Mouse (Mus musculus): ENCODE data around the gene Alg6.
A peak's percentile ranks its signal among the peaks of the same experiment; 100 is the strongest.

The Alg6 gene

DNA sequence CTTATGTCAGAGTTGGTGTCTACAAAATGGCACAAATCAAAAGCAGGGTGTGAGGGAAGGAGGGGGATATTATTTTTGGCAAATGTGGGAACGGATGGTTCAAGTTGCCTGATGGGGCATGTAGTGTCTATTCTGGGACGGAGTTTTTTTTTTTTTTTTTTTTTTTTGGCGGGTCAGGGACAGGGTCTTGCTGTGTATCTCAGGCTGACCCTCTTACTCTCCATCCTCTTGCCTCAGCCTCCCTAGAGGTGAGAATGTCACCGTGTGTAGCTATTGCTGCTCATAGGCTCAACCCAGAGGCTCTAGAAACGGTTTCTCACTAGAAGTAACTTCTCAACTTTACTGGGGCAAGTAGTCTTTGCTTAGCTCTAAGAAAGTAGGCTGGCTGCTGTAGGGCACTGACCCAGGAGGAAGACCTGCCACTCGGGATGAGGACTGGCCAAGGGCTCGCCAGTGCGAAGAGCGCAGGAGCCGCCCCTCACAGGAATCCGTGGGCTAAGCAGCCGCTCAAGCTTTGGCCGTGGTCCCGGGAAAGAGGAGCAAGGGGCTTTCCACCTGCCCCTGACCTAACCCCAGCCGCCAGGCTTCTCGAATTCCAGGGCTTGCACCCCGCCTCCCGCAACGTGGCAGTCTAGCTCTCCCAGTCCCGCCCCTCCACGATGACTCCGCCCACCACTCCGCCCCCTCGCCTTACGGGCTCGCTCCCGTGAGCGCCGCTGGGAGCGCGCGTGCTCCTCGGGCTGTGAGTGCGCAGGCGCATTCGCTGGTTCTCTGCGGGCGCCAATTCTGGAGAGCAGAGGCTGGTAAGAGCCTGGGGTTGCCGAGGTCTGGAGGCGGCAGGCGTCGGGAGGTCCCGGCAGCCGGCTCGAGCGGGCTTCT is at the start of gene Alg6:
TSS of gene Alg6 (plus strand) at position 761 of the 879 bp plus-strand sequence.
- peak; percentile 97 to 99 for DNase-seq (ENCODE audit: inconsistent age in 2 of 2, low spot score in 1 of 2)

DNA sequence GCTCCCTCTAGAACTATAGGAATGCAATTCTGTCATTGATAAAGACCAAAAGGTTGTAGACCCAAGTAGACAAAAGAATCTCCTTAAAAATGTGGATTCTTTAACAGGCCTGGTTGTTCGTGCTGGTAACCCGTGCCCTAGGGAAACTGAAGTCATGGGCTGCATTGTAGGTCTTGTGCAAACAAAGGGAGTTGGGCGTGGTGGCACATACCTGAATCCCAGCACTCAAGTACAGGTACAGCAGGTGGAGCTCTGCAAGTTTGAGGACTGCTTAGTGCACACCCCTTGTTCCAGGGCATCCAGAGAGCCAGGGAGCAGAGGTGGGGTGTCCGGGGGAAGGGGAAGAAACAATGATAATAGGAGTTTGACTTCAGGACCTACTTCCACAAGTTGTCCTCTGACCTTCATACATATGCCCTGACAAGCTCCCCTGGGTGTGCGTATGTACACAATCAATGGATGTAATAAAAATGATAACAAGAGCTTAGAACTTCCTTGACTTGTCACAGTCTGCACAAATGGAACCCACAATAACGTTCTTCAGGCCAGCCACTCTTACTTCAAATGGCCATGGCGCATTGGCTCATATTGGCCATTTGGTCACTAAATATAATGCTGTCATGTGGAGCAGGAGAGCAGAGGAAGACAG is 45.1 kb upstream of the Alg6 start:
- no peak for DNase-seq (ENCODE audit: inconsistent age in 2 of 2, low spot score in 1 of 2)

DNA sequence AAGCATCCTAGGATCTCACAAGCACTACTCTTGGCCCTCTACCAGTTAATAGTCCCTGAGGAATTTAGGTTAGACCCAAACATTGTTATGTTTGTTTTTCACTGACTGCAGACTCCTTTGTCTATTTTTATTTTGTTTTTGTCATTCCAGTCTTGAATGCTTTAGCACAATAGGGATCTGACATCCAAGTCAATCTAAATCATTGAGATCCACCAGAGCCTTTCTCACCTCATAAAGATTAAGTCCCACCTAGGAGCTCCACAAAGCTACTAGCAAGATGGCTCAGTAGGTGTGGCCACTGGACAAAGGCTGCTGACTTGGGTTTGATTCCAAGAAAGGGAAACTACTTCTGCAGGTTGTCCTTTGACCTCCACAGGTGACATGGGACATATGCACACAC is 40.3 kb upstream of the Alg6 start:
- DNase-seq (ENCODE audit: inconsistent age in 2 of 2, low spot score in 1 of 2): no peak

DNA sequence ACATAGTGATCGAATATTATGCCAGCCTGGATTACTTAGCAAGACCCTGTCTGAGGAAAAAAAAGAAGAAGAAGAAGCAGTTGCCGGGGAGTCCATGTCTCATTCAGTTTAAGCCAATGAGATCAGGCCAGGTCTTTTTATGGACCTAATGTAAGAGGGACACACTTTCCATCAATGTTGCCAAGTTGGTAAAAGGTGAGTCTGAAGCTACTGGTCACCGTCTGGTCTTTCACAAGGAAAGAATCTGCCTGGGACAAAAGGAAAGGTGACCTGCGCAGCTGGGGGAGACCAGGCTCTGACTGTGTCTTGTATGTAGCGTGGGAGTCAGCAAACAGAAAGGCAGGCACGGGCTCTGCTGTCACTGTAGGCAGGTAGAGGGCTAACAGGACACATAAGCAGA is 31.5 kb upstream of the Alg6 start:
- DNase-seq (ENCODE audit: inconsistent age in 2 of 2, low spot score in 1 of 2): no peak

DNA sequence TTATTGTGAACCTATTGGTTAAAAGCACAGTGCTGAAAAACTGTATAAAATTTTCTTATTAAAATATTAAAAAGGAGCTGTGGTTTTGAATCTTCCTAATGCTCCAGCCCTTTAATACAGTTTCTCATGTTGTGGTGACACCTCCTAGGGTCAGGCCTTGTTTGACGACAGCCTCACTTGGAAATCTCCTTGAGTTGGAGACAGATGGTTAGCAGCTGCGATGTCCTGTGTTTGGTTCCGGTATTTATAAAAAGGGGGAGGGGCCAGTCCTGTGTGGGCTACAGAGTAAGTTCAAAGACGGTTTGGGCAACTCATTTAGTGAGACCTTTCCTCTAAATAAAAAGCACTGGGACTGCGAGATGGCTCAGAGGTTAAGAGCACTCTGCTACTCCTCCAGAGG is 29.2 kb upstream of the Alg6 start:
- DNase-seq (ENCODE audit: inconsistent age in 2 of 2, low spot score in 1 of 2): no peak

DNA sequence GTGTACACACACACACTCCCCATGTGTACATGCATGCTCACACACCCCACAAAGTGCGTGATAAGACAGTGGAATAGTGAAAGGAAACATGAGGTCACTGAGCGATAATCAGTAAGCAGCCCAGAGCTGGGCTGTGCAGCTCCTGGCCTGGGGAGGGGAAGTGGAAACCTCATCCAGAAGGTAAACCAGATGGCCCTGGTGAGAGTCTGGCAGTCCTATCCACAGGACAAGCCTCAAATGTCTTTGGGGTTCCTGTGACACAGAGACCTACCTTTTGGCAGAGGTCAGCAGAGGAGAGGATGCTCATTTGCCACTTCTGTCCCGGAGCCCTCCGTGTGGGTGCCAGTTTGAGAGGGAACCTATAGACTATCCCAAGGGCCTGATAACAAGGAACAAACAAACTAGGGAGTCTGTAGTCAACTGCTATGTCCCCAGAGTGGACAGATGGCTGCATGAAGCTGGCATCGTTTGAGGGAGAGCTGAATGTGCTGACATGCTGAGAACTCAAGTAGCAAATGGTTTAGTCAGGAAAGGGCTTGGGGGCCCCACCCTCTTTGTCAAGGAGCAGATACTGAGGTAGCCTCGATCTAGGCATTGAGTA is 2.8 kb upstream of the Alg6 start:
- DNase-seq (ENCODE audit: inconsistent age in 2 of 2, low spot score in 1 of 2): no peak

DNA sequence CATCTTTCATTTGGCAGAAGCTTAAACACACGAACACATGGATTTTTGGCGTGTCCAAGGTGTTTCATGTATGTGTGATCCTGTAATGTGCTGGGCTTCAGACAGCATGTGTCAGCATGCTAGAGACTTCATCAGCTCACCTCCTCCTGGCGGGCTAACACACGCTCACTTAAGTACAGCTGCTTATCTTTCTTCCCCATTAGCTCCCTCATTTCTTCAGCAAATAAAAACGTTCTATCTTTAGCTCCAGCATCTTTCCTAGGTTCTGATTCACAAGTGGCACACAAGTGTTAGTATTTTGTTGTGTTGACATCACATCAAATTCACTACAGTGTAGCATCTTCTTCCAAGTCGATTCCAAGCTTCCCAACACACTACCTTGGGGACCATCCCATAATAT is 1.5 kb upstream of the Alg6 start:
- no peak for DNase-seq (ENCODE audit: inconsistent age in 2 of 2, low spot score in 1 of 2)

DNA sequence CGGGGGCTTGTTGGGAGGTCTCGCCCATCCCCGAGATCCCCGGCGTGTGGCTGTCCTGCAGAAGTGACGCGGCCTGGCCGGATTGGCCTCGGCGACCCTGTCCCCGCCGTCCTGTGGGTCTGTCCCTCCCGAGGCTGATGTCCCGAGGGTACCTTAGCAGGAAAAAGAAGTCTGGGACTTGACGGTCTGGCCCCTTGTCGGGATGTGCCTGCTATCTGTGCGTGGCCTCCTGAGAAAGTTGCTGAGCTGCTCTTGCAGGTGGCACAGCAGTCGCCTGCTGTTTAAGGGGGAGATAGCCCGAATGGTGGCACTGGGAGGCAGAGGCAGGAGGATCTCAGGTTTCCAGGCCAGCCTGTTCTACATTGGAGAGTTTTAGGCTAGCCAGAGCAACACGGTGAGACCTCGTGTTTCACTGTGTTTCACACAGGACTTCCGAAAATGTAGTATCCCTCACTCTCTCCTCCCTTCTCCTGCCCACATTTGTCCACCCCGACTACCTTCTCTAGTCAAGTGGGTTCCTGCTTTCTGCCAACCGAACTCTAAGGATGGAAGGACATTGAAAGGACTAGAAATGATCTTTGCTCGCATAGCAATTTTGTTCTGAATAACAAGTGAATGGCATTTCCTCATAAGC is 436 bp downstream of the Alg6 start:
- no peak for DNase-seq (ENCODE audit: inconsistent age in 2 of 2, low spot score in 1 of 2)

DNA sequence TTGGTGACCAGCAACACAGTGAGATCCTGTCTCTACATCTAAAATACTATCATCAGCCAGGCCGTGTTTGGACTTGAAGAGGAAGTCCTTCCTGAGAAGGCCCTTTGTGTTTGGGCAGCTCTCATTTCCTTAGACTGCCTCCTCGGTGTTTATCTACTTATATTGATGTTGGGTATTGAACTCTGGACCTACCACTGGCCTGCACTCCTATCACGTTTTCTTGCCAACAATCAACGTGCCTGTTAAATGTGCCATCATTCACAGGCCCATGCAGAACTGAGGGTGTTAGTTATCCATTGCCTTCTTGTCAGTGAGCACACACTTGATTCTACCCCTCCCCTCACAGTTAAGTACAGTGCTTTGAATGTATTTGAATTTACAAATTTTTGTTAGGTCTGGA is 2.4 kb downstream of the Alg6 start:
- DNase-seq (ENCODE audit: inconsistent age in 2 of 2, low spot score in 1 of 2): no peak

DNA sequence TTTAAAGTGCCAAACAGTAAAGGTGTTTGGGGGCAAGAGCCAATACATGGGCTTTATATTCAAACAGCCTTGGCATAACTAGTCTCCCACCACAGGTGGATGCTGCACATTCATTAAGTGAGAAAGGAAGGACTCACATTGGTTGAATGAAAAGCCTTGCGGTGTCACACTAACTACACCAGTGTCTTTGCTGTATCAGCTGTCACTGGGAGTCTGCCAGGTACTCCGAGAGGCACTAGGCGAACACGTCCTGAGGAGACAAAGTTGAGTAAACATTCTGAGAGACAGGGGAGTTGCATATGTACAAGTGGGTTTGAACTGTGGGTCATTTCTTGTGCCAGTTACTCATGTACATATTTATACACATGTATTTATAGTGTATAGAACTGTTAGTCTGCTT is 8.9 kb downstream of the Alg6 start:
- DNase-seq (ENCODE audit: inconsistent age in 2 of 2, low spot score in 1 of 2): no peak

DNA sequence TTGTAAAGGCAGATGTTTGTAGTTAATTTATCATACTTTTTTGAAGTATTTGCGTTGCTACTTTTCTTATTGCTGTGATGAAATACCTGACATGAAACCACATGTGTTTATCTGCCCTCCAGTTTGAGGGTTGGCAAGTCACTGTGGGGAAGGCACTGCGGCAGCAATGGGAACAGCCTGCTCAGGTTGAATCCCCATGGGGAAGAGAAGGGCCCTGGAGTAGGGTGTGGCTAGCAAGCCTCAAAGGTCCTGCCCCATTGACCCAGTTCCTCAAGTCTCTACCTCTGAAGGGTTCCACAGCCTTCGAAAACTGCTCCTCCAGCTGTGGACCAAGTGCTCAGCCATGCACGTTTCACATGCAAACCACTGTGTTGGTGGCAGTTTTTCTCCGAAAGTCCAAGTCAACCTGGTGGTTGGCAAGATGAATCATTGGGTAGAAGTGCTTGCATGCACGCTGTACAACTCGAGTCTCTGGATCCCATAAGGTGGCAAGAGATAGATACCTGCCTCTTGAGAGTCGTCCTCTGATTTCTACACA is 10.5 kb downstream of the Alg6 start:
- DNase-seq (ENCODE audit: inconsistent age in 2 of 2, low spot score in 1 of 2): no peak

DNA sequence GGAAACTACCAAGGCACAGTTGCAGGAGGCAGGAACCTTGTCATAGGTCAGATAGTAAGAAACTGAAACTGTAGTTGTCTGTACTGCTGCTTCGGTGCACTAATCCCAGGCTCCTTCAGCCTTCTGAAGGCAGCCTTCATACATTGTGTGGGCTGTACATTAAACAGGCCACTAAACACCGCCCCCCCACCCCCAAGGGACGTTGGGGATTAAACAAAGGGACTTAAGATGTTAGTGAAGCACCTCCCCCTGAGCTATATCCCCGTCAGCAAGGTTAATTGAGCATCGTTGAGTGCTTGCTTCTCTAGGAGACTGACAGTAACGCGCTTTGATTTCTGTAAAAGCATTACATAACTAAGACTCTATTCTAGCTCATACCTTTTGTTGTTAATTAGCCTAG is 24.4 kb downstream of the Alg6 start:
- no peak for DNase-seq (ENCODE audit: inconsistent age in 2 of 2, low spot score in 1 of 2)

DNA sequence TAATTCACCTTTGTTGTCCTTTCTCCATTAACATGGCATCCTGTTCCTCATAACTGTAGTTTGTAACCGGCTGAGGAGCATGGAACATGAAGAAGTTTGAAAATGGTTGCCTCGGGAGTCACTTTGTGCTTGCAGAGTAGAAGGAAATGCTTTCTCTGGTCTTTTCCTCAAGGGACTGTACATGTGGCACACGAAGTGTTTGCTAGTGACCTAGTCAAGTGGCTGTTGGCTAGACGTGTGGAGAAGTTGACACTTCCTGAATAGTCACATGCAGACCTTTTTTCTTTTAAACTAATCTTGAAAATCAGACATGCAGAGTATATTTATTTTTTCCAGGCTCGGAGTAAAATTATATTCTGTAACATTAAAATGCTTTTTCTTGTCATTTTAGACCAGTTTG is 37.0 kb downstream of the Alg6 start:
- no peak for DNase-seq (ENCODE audit: inconsistent age in 2 of 2, low spot score in 1 of 2)

DNA sequence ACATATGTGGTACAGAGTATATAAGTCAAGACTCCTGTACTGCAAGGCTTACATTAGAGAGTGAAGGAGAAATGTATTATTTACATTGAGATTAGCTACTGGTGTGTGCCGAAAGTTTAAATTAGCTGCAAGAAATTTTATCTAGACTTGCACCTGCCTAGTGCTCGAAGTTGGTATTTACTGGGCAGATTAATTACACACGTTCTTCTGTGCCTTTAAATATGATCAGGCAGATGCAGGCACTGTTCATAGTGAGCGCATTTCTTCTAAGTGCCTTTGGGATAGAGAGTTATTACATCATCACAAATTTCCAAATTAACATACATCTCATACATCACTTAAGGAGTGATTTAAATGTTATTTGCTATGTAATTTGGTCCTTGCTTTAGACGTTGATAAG is 50.8 kb downstream of the Alg6 start:
- no peak for DNase-seq (ENCODE audit: inconsistent age in 2 of 2, low spot score in 1 of 2)

DNA sequence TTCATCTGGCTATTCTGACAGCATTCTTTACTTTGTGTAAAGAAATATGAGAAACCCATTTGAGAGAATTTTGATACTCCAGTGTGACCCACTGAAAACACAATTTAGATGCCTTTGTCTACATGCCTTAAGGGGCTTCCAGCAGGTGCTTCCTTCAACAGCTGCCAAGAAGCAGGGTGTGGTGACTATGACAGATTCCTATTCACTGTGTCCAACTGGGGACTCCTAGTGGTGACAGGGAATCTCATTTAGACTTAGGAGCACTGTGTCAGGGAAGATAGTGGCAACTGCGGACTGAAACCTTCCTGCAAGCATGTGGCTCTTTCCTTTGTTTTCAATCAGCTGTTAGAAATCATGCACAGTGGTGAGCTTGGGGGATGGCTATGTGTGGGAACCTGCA is 51.3 kb downstream of the Alg6 start:
- DNase-seq (ENCODE audit: inconsistent age in 2 of 2, low spot score in 1 of 2): peak in 1 of 2 experiments; percentile 31

DNA sequence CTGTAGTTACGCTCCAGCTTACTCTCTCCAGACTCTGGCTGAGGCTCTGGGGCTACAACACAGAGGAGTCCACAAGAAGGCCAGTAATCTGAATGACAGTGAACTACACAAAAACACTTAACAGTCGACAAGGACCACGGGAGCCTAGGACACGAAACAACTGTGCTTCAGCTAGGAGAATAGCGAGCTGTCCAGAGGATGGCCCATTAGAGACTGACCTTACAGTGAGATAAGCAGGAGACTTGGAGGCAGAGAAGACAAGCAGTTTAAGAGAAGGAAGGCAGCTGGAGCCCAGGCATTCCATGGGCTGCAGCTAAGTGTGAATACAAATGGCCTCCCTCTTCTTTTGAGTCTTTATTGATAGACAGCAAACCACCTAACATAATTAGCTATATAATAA is 55.1 kb downstream of the Alg6 start:
- no peak for DNase-seq (ENCODE audit: inconsistent age in 2 of 2, low spot score in 1 of 2)

DNA sequence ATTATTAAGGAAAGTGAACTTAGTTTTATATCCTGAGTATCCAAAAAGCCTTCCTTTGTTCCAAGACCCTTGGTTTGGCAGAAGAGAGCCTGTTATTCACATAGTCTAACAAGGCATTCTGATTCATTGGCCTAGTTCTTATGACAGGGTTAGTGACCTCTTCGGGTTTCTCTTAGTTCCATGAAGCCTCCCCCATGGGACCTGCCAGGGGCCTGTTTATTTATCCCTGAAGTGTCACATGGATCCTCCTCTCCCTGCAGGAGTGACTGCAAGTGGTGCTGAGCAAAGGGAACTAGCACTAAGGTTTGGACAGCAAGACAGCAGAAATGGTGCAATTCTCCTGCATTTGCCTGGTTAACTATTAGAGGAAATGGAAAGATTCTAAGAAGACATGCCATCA is 57.6 kb downstream of the Alg6 start:
- peak in 1 of 2 experiments; percentile 27 for DNase-seq (ENCODE audit: inconsistent age in 2 of 2, low spot score in 1 of 2)

DNA sequence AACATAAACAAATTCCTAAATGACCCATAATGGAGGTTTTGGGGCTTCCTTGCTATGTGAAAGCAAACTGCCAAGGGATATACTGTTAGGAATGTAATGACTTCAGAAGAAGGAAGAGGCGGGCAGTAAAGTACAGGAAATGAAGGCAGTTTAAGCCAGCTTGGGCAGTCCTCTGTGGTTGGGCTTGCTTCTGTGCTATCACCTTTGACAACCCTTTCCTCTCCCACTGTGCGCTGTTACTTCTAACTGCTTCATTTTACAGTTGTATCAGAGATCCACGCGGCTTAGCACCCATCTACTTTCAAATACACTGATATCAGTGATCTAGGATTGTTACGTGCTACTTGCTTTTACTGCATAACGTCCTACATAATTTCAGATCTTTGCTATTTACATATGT is 76.9 kb downstream of the Alg6 start:
- no peak for DNase-seq (ENCODE audit: inconsistent age in 2 of 2, low spot score in 1 of 2)

Data from adrenal gland, adult (tissue).